Mouse (Mus musculus): ENCODE data around the gene Itprid2.

The Itprid2 gene

DNA sequence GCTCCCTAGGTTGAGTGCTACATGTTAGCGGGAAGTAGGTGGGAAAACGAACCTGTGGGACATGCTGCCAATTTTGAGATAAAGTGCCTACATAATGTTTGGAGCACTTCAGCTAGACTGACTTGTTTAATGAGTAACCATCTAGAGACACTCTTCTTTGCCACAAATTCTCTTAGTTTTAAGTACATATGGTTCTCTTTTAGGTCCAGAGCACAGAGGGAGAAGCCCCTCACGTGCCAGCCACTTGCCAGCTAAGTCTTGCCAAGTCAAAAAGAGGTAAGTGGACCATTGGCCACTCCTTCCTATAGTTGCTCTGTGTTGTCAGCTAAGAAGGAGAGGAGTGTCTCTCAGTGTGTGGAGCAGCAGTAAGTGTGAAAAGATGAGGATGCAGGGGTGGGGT, 16.0 kb downstream of the Itprid2 start:
- no peak for DNase-seq (ENCODE audit: low spot score)

DNA sequence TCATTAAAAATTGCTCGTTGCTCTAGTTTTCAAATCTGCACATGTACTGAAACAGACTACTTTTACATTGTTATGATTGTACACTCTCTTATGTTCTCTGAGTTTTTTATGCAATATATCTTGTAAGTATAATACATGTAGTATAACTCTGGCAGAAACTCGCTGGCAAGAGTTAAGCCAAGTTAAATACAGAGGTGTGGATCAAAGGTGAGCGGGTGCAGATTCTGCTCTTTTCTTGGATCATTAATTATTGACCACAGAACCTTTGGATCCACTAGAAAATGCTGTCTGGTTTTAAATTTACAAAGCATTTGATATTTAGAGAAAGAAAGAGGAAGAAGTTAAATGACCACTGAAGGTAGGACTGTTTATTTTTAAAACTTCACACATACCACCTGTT, 16.5 kb downstream of the Itprid2 start:
- DNase-seq (ENCODE audit: low spot score), result no peak

DNA sequence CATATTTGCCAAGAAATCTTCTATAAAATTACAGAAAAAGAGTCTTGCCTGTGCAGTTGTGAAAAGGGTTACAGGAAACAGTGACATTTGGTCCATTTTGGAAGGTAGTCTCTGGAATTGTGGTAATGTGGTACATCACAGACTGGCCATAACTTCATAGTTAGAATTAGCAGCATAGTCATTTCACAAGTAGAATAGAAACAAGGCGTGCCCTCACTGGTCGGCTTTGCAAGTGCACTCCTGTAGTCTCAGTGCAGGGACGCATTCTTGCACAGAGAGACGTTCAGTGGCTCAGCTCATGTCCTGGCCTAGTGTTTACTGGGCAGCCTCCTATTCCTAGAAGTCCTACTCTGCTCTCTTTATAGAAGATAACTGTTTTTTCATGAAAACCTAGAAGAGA, 17.4 kb downstream of the Itprid2 start:
- no peak for DNase-seq (ENCODE audit: low spot score)

DNA sequence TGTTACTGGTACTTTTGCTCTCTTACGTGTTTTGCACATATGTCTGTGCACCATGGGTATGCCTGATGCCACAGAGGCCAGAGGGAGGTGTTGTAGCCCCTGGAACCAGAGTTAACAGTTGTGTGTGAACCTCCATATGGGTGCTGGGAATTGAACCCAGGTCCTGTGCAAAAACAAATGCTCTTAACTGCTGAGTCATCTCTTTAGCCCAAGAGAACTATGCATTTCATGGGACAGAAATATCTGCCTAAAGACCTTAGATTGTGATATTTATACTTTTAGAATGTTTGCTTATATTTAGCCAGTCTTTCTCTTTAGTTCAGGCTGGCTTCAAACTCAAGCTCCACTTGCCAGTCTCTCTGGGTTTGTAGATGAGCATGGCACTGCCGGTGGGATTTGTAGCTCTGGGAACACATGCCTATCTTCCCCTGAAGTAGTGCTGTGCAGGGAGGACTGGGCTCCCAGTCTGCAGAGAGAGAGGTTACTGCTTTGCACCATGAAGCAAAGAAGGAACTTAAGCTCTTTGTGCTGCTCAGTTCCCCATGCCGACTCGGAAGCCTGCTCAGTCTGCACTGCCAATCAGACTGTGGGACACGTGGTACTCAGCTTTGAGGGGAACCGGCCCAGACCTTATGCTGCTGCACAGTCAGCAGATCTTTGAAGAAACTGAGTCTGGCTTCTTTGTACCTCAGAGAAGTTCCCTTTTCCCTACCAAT, 18.1 kb downstream of the Itprid2 start:
- DNase-seq (ENCODE audit: low spot score), result no peak

DNA sequence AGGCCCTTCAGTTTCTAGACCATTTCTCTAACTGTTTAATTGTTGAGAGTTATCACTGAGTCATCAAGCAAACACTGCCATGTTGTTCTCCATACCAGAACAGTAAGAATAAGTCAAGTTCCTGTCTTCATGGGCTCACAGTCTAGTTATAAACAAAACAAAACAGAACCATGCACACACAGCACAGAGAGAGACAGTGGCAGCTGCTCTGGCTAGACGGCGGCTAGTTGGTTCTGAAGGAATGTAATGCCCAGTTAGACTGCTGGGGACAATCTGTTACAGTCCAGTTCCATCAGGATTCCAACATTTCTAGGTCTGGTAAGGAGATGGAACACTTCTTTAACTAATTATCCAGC, 18.6 kb downstream of the Itprid2 start:
- no peak for DNase-seq (ENCODE audit: low spot score)

DNA sequence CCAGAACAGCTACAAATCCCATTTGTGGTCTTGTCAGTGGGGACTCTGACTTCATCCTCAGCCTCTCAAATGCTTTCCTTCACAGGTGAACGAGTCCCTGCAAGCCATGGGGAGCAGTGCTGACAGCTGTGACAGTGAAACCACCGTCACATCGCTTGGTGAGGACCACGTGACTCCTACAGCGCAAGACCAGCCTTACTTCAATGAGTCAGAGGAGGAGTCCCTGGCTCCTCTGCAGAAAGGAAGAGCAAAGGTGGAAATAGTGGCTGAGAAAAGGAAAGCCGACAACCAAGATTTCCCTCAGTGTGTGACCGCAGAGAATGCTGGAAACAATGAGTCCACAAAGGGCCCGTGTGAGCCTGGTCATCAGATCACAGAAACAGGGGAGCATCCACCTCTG, 21.9 kb downstream of the Itprid2 start:
- DNase-seq (ENCODE audit: low spot score), result no peak

DNA sequence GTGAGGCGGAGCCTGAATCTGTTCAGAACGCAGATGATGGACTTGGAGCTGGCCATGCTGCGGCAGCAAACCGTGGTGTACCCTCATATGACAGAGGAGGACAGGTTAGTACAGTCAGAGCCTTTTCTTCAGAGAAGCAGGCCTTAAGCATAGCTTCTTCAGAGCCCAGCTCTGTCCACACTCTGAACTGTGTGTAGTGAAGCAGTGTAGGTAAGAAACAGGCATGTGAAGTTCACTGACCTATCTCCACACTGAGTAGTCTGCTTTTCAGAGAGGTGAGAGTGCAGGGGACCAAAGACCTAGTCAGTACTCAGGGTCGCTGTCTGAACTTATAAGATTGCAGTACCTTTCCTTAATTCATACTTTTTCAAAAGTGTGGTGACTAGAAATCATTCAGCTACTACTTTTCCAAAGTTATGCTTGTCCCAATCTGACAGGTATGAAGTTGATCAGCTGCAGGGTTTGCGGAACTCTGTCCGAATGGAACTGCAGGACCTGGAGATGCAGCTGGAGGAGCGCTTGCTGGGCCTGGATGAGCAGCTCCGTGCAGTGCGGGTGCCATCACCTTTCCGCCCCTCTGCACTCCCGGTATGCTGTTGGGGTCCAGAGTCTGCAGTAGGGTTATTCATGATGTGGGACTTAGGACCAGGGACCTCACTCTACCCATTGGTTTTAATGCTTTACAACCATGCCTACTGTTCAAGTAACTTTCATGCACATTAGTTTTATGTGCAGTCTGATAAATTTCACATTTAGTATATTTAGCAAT, 25.4 kb downstream of the Itprid2 start:
- no peak for DNase-seq (ENCODE audit: low spot score)

DNA sequence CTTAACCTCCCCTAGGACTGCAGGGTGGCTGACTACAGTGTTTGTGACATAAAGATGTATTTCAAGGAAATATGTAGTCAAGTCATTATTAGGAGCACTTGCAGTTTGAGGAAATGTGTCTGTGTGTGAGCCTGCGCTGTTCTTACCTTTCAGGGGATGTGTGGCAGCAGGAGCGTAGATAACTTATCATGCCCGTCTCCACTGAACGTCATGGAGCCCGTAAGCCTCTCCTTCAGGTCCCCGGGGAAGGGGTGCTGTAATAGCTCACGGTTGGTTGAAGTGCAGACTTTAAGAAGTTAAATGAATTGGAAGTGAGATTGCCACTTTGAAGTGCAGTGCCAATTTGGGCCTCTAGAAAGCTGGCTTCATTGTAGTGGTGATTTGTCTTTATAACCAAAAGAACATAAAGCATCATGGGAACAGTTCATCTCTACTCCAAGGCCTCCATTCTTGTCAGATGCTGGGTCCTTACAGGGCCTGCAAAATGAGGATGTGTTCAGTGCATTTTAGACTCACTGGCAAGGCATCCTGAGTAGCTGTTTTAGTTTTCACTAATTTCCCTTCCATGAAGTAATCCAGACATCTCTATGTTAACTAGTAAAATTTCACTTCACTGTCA, 26.4 kb downstream of the Itprid2 start:
- no peak for DNase-seq (ENCODE audit: low spot score)

DNA sequence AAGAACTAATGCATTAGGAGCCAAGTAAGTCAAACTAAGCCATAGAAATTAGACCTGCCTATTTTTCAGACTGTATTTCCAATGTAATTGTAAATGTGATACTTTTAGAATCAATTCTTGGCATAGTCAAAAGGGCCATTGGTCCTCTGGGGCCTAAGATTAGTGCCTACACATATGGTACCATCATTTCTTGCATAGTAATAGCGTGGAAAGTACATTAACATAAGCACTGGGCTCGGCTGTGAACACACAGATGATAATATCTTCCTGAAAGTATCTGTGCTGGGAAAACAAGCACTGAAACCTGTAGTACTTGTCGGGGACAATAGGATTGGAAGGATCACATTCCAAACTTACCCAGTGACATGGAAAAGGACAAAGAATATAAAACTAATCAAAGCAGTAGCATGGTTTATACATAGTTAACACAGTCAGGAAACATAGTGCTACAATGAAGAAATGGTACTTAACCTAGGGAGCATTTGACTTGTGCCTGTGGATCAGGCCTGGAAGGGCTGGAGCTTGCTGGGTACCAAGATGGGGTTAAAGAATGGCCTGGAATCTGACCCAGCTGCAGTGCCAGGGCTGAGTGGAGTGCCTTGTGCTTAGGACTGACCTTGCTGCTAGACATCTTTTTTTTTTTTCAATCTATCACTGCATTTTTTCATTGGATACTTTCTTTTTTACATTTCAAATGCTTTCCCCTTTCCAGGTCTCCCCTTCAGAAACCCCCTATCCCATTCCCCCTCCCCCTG, 29.6 kb downstream of the Itprid2 start:
- no peak for DNase-seq (ENCODE audit: low spot score)

DNA sequence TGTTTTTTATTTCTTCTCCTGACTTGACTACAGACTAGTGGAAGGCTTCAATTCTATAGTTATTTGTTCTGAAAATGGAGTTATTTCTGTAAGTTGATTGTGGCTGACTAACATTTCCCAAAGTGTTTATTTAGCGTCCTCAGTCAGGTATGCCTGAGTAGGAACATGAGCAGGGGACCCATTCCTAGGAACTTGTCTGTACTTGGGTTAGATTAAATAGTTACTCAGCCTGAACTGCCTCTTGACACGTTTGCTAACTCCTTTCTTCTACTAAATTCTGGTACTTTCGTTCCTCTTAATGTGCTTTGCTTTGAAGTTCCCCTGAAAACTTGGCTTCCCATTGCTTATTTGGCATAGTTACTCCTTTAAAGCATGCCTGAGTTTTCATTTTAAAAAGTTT, 30.3 kb downstream of the Itprid2 start:
- DNase-seq (ENCODE audit: low spot score), result no peak

DNA sequence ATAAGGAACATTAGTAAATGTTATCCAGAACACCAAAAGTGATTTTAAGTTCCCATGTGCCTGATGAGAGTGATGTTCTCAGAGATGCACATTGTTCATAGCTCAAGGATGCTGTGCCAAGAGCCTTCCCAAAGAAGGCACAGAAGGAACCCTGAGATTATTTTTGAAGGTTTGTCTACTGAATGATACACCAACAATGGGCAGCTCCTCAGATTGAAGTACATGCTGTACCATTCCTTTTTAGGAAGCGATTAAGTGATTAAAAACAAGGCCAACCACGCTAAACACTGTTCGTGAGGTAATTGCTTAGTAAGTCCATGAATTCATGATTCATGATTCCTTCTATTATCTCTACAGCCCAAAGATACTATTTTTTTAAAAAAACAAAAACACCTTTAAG, 40.1 kb downstream of the Itprid2 start:
- DNase-seq (ENCODE audit: low spot score), result no peak

DNA sequence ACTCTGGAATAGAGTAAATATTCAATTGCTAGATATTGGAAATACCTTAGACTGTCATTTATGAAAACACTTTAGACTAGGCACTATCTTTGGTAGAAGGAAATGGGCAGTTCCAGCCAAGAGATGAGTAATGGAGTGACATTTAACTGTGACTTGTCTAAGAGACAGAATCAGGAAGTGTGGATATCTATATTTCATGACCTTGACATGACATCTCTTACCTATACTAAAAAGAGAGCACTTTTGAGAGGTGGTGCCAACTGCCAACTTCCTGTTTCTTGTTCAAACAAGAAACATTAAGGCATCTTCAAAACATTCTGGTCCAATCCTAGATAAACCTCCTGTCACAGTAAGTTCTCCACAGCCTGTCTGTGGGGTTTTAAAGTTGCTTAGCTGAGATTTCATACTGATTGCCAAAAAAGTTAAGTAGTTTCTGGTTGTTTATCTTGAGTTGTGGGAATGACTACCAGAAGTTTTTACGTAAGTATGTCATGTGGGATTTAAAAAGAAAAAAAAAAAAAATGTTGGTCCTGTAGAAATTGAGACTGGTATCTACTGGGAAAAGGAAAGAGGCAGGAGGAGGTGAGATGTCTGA, 42.6 kb downstream of the Itprid2 start:
- DNase-seq (ENCODE audit: low spot score), result no peak

DNA sequence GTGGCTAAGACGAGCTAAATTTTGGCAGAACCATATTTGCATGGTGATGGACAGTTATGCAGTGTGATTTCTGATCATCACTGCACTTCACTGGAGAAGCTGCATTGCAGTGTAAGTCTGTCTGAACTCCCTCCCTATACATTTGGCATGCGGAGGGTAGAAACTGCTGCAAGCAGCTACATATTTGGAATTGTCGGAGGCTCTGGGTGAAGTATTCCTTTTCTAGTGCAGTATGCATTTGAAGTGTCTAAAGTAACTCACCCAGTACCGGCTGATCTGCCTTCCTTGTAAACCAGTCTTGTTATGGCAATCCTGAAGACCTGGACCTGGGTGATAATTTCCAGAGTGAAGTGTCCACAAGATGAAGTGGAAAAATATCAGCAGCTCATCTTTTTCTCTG, 46.5 kb downstream of the Itprid2 start:
- no peak for DNase-seq (ENCODE audit: low spot score)

DNA sequence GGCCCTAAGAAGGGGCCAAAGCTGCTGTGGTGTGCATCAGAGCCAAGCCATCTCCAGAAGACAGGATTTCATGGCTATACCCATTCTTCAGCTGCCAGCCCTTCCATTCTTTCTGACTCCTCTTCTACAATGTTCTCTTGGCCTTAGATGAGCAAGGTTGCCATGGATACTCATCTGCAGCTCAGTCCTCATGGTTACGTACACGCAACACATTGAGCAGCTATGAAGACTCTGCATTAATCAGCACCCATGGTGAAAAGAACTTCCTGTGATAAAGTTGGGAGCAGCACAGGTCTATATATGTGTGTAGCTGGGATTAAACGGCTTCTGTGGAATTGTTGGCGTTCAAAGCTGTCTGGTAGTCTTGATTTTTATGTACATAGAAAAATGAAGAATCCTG, 48.1 kb downstream of the Itprid2 start:
- no peak for DNase-seq (ENCODE audit: low spot score)

DNA sequence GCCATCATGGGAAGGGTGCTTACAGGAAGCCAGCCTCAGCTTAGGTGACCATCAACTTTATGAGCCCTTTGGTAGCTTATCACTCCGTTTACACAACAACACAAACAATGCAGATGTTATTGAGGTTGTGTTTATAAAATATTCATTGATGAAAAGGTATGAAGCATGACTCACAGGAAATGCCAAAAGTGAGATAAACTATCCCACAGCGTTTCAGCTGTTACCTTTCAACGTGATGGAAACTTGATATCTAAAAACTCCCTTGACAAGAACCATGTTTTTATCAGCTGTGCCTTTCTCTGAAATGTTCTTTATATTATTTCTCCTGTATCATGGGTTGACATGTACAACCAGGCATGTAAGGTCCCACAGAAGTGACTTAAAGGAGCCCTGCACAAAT, 55.7 kb downstream of the Itprid2 start:
- DNase-seq (ENCODE audit: low spot score), result no peak

DNA sequence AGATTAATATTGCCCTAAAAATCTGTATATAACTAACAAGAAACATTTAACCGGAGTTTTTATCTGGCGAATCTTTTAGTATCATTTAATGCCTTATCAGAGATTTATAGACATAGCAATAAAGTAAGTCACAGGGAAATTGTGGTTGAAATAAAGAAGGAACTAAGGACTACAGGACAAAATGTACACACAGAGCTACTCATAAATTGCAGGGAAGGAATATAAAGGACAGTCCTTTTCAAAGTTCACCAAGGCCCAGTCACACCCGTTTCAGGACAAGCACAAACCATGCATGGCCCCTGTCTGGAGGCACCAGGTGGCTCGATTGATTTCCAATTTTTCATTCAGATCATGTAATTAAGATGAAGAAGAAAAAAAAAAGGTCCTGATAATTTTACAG, 60.0 kb downstream of the Itprid2 start:
- DNase-seq (ENCODE audit: low spot score), result no peak

DNA sequence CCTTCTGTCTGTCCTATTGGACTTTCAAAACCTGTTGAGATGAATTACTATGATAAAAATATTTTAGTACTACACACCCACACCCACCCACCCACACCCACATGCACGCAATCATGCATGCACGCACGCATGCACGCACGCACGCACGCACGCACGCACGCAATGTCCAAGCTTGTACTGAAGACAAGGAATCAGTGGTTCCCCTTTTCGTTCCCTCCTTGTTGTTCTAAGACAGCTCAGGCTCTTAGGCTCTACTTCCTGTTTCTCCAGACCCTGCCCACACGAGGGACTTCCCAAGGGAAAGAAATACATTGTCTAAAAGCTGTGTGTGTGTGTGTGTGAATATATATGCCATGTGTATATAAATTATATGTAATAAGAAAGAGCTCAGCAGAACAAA, 60.8 kb downstream of the Itprid2 start:
- no peak for DNase-seq (ENCODE audit: low spot score)

DNA sequence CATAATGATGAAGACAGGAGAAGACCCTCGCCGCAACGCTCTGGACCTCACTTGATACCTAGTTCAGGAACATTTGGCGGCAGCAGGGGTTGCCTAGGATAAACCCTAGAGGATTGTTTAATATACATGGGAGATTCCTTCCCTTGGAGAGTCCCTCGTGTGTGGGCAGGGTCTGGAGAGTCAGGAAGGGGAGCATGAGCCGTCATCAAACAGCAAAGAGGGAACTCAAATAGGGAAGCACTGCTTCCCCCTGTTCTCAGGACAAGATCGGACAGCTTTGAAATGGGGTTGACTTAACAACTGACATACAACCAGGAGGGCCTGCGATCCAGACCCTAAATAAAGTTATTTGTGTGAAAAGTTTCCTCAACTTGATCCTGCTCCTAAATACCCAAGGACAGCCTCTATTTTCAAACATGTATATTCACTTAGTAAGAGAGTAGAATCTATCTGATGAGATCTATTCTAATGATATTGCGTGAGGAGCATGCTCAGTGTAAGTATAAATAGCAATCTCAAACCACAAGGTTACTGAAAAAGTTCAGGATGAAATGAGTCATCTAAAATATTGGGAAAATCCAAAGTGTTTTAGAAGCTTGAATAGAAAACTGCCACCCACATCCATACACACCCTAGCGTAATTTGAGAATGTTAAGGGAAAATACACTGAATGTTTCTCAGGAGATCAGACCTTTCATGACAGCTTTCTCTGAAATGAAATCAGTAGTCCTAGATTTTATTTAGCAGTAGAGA, 61.5 kb downstream of the Itprid2 start:
- no peak for DNase-seq (ENCODE audit: low spot score)

DNA sequence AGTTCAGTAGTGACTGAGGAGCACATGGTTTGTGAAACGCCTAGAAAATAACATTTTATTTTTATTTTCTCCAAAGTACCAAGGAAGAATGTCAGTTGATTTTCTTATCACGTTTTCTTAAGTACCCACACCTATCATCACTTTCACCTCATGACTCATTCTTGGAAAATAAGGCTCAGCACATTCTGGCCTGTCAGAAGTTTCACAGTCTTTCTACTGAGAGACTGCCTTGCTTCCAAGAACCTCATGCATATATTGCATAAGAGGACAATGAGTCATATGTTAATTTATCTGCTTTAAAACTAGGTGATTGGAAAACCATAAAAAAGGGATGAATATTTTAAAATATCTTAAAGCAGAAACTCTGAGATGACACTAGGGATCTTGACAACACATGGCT, 63.0 kb downstream of the Itprid2 start:
- DNase-seq (ENCODE audit: low spot score), result no peak

DNA sequence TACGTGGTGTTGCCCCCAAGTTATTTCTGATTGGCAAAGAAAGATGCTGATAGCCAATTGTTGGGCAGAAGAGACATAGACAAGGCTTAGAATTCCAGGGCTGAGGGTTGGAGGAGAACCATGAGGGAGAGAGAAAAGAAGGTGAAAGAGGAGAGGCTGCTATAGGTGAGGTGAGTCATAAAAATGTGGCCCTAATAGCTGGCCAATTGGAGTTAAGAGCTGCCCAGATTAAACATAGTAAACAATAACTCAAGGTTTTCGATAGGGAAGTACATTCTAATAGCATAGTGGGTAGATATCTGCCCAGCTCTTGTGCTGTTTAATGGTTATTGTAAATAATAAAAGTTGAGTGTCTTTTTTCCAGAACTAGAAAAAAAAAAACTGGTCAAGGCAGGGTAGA, 69.6 kb downstream of the Itprid2 start:
- no peak for DNase-seq (ENCODE audit: low spot score)

DNA sequence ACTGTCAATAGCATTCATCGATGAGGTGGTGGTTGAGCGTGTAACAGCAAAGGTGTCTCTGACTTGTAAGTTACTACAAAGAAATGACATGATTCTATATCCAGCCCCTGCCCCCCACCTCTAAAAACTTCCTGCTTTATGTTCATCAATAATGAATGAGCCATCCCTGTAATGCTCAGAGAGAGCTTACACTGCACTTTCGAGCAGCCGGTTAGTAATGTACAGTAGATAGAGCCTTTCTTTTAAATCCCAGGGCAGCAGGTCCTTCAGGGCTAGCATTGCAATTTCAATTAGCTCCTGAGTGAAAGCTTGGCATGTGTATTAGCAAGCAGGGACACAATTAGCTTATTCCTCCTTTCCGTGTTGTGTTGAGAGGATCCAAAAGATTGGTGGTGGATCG, 72.4 kb downstream of the Itprid2 start, which contains the start of gene Ppp1r1c:
Gene Ppp1r1c (plus strand): TSS at position 206 of the 400 bp plus-strand sequence.
- no peak for DNase-seq (ENCODE audit: low spot score)

Data from embryo, embryonic 10.5 days (tissue).